Mouse (Mus musculus) liver (tissue): ENCODE measurements around the gene Fzr1.

Experiments used
- DNase-seq: peaks from one replicate; pipeline ENCODE4 v3.0.0-alpha.2; 2020; ENCODE audit warnings: mixed read lengths

Gene Fzr1

DNA sequence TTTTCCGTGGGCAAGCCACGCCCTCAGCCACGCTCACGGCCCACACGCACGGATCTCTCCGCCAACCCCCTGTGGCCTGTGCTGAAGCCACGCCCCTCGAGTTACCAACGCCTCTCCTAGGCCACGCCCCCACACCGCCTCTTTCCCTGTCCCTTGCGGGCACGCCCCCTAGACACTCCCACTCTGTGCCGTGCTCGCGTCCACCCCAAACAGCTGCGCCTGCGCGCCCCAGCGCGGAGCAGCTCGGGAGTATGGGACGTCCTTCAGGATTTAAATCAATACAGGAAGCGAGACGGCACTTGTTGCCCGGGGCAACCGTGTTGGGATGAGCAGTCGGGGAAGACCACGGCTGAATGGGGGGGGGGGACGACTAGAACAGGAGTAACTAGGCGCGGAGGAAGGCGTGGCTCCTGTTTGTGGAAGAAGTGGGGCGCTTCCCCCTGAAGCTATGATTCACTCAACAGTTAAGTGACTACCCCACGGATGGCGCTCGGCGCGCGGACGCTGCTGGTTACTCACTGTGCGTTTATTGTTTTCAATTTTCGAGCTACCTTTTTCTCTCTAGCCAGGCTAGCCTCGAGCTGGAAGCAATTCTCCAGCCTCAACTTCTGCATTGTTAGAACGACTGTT, 352 bp upstream of the Fzr1 start:
- peak; percentile 100 for DNase-seq

- no peak for DNase-seq
Measured at GRCm38 (mm10) chr10:81377362-81377664, 1.0 kb downstream of the Fzr1 start.

DNA sequence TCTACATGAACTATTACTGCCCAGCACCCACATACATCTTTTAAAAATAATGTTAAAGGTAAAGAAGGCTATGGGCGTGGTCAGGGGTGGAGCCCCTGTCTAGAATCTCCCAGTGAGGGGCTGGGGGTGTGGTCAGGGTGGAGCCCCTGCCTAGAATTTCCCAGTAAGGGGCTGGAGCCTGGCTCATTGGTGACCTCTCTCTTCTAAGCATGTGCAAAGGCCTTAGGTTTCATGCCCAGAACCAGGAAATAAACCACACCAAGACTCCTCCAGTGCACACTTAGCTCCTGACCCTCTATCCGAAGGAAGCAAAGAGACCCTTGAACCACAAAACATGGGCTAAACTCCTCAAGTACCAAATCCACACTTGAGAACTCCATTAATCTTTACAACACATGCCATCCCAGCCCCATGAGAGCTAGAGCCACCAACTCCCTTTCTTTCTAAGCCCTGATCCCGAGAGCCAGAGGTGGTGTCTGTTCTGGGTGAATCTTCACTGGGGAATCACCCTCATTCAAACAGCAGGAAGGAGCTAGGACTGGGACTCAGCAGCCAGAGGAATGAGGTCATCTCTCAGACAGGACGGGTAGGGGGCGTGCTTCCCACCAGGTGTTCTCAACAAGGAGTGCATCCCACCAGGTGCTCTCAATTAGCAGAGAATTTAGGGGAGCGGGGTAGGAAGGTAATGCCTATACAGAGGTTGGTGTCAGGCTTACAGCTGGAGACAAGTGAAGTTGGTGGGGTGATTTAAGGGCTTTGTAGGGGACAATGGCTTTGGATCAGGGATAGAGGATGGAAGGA, 1.6 kb downstream of the Fzr1 start:
- DNase-seq: peak; percentile 91

DNA sequence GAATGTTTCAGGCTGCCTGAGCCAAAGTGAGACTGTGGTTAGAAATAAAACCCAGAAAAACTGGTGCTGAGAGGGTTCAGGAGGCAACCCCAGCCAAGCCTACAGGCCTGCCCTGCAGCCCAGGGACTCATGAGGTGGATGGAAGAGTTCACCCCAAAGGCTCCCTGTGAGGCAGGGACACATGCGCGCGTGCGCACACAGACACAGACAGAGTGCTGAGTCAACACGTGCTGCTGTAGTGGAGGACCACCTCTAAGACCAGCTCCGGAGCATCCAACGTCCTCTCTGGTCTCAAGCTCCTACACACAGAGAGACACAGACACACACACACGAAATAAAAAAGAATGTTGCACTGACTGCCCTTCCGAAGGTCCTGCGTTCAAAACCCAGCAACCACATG, 3.0 kb downstream of the Fzr1 start:
- no peak for DNase-seq

DNA sequence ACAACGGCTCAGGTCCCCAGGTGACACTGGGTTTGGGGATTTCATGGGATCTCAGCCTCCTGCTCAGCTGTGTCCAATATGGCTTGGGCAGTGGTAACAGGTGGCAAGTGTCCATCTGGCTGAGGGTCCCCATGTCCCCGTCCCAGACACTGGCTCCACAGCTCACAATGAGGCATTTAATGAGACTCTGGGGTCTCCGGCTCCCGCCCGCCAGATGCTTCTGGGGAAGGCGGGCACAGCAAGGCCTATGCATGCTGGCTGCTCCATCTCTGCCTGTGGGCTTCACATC, 11.2 kb downstream of the Fzr1 start:
- no peak for DNase-seq

DNA sequence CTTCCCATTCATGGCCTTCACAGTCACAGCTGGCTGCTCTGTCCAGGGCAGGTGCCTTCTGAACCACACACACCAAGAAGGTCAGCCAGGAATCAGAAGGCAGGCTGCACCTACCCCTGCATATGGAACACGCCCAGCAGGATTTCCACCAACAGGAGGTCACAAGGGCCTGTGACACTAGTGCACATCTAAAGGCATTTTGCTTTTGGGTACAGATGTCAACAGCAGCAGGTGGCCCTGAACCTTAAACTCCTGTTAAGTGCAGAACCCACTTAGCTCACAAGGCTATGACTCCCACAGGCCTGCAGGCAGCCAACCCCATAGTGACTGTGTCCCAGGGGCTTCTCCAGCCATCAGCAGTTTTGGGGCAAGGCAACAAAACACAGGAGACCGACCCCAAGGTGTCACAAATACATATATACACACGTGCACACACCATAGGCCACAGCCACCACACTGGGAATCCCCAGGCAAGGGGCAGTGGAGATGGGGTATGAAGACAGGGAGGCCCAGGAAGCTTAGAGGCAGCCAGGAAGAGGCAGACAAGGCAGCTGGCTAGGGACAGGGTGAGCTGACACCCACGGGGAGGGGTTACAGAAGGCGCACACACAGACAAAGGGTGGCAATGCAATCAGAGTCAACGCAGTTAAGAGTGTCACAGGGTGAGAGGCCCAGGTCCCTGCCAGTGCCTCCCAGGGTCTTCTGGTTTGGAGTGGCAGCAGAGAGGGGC, 11.7 kb downstream of the Fzr1 start:
- DNase-seq: no peak

- DNase-seq: peak; percentile 48
Measured at GRCm38 (mm10) chr10:81365672-81366476, 12.4 kb downstream of the Fzr1 start, which contains the start of gene 4930404N11Rik. TSS of gene 4930404N11Rik (minus strand) at chr10:81365816.

GRCm38 (mm10) chr10:81365073-81365472, 13.2 kb downstream of the Fzr1 start:
- DNase-seq: no peak

GRCm38 (mm10) chr10:81364666-81365065, 13.7 kb downstream of the Fzr1 start:
- DNase-seq: peak; percentile 59

GRCm38 (mm10) chr10:81363436-81364346, 14.6 kb downstream of the Fzr1 start:
- DNase-seq: peak; percentile 78

- DNase-seq: peak; percentile 92
Measured at GRCm38 (mm10) chr10:81362336-81362949, 15.9 kb downstream of the Fzr1 start.

GRCm38 (mm10) chr10:81360721-81361120, 17.6 kb downstream of the Fzr1 start:
- no peak for DNase-seq

- no peak for DNase-seq
Measured at GRCm38 (mm10) chr10:81358841-81359240, 19.5 kb downstream of the Fzr1 start.

- DNase-seq: no peak
Measured at GRCm38 (mm10) chr10:81358209-81358608, 20.1 kb downstream of the Fzr1 start.

- peak; percentile 96 for DNase-seq
Measured at GRCm38 (mm10) chr10:81356991-81357844, 21.1 kb downstream of the Fzr1 start, which contains the start of gene Mfsd12. TSS of gene Mfsd12 (plus strand) at chr10:81357491.

GRCm38 (mm10) chr10:81356352-81356990, 21.8 kb downstream of the Fzr1 start:
- no peak for DNase-seq

DNA sequence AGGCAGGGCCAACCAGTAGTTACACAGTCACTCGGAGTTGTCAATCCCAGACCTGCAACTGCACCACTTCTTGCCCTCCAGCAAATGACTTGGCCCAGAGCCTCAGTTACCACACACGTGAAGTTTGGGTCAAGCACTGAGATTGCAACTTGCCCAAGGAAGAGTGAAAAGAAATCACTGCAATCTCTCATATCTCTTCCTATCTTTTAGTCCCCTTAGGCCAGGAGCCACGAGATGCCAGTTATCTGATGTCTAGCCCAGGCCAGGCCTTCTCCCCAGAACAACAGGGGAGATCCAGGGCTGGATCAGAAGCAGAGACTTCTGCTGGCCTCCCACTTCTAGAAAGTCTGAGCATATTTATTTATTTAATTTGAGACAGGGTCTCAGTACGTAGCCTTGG, 22.8 kb downstream of the Fzr1 start:
- DNase-seq: no peak

- DNase-seq: no peak
Measured at GRCm38 (mm10) chr10:81354738-81355477, 23.4 kb downstream of the Fzr1 start.

GRCm38 (mm10) chr10:81351678-81352291, 26.5 kb downstream of the Fzr1 start:
- DNase-seq: peak; percentile 92
